Mouse (Mus musculus) kidney, embryonic 14.5 days (tissue): Measurements from ENCODE around the gene Agpat3. TPM values are rescaled to one million over a fixed set of nuclear protein-coding genes. Genes with fewer than 3 reads are reported as not detected.

Experiments
- ATAC-seq: fragments of 200-750 bp; cut with Nextera tagmentation; 2 replicates; pipeline ENCODE4 v1.8.0; 2017; ENCODE audit warnings: moderate number of reproducible peaks, mild to moderate bottlenecking, moderate TSS enrichment, moderate library complexity; ENCODE audit not compliant: low FRiP score, low TSS enrichment
- H3K27ac ChIP-seq: fragments of 300-500 bp; sonication (generic); 2 replicates; pipeline ENCODE4 v1.5.1; 2014; ENCODE audit warnings: low read depth, mild to moderate bottlenecking, low read length, moderate library complexity, mixed read lengths
- H3K27me3 ChIP-seq: fragments of 300-500 bp; sonication (generic); 2 replicates; pipeline ENCODE4 v1.6.1; 2014; ENCODE audit warnings: mild to moderate bottlenecking, low read length; ENCODE audit not compliant: control insufficient read depth, insufficient read depth
- H3K36me3 ChIP-seq: fragments of 300-500 bp; sonication (generic); 2 replicates; pipeline ENCODE4 v1.6.1; 2014; ENCODE audit warnings: low read length, mixed read lengths; ENCODE audit not compliant: control insufficient read depth, insufficient read depth
- H3K4me1 ChIP-seq: fragments of 300-500 bp; sonication (generic); 2 replicates; pipeline ENCODE4 v1.6.1; 2014; ENCODE audit warnings: low read length, mixed read lengths; ENCODE audit not compliant: control insufficient read depth, insufficient read depth
- H3K4me2 ChIP-seq: fragments of 300-500 bp; sonication (generic); replicated peaks from 2 replicates; pipeline ENCODE4 v1.6.1; 2014; ENCODE audit warnings: low read depth, mild to moderate bottlenecking, low read length
- H3K4me3 ChIP-seq: fragments of 300-500 bp; sonication (generic); 2 replicates; pipeline ENCODE4 v1.5.1; 2014; ENCODE audit warnings: mild to moderate bottlenecking, low read length
- H3K9ac ChIP-seq: fragments of 300-500 bp; sonication (generic); 2 replicates; pipeline ENCODE4 v1.6.1; 2014; ENCODE audit warnings: low read depth, mild to moderate bottlenecking, low read length, moderate library complexity
- H3K9me3 ChIP-seq: fragments of 300-500 bp; sonication (generic); 2 replicates; pipeline ENCODE4 v1.6.1; 2016; ENCODE audit warnings: low read length; ENCODE audit not compliant: control insufficient read depth
- WGBS: fragments of 180-500 bp; shearing (Covaris S2); extraction: QIAGEN DNeasy Blood & Tissue Kit; methylation state at CpG from one replicate; pipeline ENCODE4 v1.1.7; 2014; 5-methylcytosine and 5-hydroxymethylcytosine counted together
- polyA plus RNA-seq: library from polyadenylated mRNA; unstranded; fragments of >200 nt; fragmentation: Nextera tagmentation; extraction: Ambion mirVana; gene quantifications from 2 replicates; pipeline ENCODE4 v1.2.1, GENCODE M21; 2014

Agpat3 gene
- polyA plus RNA-seq, 1 experiment from 2014 or later, result 84.7 TPM

- Histone ChIP-seq H3K27me3 (no peaks in the 10 kb centered on the region), H3K9me3 (no peaks in the 10 kb centered on the region), H3K4me1 (peaks cover 8% of the 10 kb centered on the region), H3K9ac (no peak overlapping the region), H3K27ac (peak overlapping the region; percentile 12; the same call in 1 of the 2 replicates), H3K4me2 (no peak overlapping the region), H3K36me3 (no peaks in the 10 kb centered on the region), H3K4me3 (no peak overlapping the region)
- ATAC-seq, result peak; percentile 32; the same call in 1 of the 2 replicates
- WGBS, result 70% methylated on average over 1 of the region's 1 CpGs
Observed at GRCm38 (mm10) chr10:78355931-78356593, 3.8 kb upstream of the Agpat3 start.

DNA sequence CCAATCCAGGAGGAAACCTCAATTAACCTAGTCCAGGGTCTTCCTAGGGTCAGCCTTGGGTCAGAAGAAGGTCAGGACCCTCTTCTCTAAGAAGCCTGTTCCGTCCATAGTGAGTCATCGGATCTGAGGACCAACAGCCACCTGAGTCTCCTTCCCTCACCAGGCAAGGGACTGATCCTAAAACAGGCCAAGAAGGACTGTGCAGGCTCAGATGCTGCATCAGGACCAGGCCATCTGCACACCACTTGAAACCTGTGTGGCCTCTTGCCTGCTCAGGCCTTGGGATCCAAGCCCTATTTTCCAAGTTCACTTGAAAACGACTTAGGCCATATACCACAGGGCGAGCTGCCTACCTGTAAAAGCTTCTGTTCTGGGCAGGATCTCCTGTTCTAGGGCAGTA, 907 bp upstream of the Agpat3 start:
- H3K36me3 ChIP-seq, result no peaks in the 10 kb centered on the region
- H3K4me2 ChIP-seq, result no peak overlapping the region
- H3K27me3 ChIP-seq, result no peaks in the 10 kb centered on the region
- H3K9ac ChIP-seq, result peak overlapping the region; percentile 99; the same call in 1 of the 2 replicates
- WGBS, result 39% methylated on average over 4 of the region's 4 CpGs
- 0 out of 2 replicates have a peak, but pooled peaks have one; percentile 9 for ATAC-seq
- no peaks in the 10 kb centered on the region for H3K9me3 ChIP-seq
- H3K4me3 ChIP-seq, result no peak overlapping the region
- no peak overlapping the region; the same call in 1 of the 2 replicates for H3K27ac ChIP-seq
- H3K4me1 ChIP-seq, result peaks cover 26% of the 10 kb centered on the region

GRCm38 (mm10) chr10:78352666-78353030, 359 bp upstream of the Agpat3 start:
- no peaks in the 10 kb centered on the region for H3K9me3 ChIP-seq
- H3K36me3 ChIP-seq, result no peaks in the 10 kb centered on the region
- 0 out of 2 replicates have a peak, but pooled peaks have one; percentile 6 for ATAC-seq
- peak overlapping the region; percentile 89 for H3K4me2 ChIP-seq
- H3K4me1 ChIP-seq, result peaks cover 26% of the 10 kb centered on the region
- H3K4me3 ChIP-seq, result peak overlapping the region; percentile 91
- no peaks in the 10 kb centered on the region for H3K27me3 ChIP-seq
- WGBS, result 19% methylated on average over 8 of the region's 8 CpGs
- H3K27ac ChIP-seq, result peak overlapping the region; percentile 74
- H3K9ac ChIP-seq, result peak overlapping the region; percentile 99

DNA sequence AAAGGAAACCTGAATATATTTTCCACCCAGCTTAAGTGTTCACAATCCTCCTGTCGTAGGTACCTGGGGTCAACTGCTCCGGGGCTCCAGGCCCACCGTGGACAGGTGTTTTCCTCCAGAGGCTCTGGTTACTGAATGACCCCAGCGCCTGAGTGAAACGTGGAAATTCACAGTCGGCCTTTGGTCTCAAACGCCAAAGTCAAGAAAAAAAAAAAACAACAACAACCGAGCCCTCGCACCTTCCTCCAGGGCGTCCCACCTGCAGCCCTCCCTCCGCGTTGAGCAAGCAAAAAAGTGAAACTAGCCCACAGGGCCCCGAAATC, 764 bp downstream of the Agpat3 start:
- H3K36me3 ChIP-seq, result no peaks in the 10 kb centered on the region
- no peak for ATAC-seq
- peaks cover 26% of the 10 kb centered on the region for H3K4me1 ChIP-seq
- H3K9me3 ChIP-seq, result no peaks in the 10 kb centered on the region
- WGBS, result under 1% methylated on average over 13 of the region's 13 CpGs
- H3K4me3 ChIP-seq, result peak overlapping the region; percentile 91
- no peaks in the 10 kb centered on the region for H3K27me3 ChIP-seq
- H3K4me2 ChIP-seq, result peak overlapping the region; percentile 89
- peak overlapping the region; percentile 86 for H3K27ac ChIP-seq
- peak overlapping the region; percentile 99 for H3K9ac ChIP-seq

GRCm38 (mm10) chr10:78350796-78351556, 1.3 kb downstream of the Agpat3 start:
- H3K4me3 ChIP-seq, result peak overlapping the region; percentile 91
- peak overlapping the region; percentile 89 for H3K4me2 ChIP-seq
- H3K9ac ChIP-seq, result peak overlapping the region; percentile 99
- WGBS, result 17% methylated on average over 6 of the region's 6 CpGs
- no peaks in the 10 kb centered on the region for H3K27me3 ChIP-seq
- H3K27ac ChIP-seq, result peak overlapping the region; percentile 86; the same call in 1 of the 2 replicates
- ATAC-seq, result no peak
- no peaks in the 10 kb centered on the region for H3K9me3 ChIP-seq
- H3K4me1 ChIP-seq, result peaks cover 26% of the 10 kb centered on the region
- H3K36me3 ChIP-seq, result no peaks in the 10 kb centered on the region

DNA sequence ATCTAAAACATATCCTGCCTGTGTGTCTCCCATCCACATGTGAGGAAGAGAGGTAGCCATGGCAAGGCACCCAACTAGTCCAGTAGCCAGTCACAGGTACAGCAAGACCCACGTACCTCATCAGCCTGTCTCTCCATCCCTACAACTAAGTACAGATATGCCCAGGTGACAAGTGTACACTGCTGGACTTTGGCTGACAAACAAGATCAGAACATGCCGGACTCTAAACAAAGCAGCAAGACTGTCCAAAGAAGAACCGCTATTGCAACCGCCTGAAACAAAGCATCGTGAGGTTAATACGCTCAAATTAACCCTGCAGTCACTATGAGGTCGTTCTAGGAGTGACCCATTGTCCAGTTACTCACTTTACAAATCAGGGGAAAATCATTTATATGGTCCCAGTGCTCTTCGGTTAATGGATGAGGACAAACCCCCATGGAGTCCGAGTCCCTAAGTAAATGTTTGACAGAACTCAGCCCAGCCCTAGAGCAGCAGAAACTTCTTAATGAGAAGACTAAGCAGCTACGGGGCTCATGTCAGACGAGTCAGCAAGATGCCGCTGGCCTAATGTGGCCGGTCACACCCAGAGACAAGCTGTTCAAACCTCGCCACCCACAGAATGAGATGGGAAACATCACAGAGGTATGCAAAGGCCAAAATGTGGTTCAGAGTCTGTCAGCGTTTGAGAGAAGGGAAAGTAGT, 2.7 kb downstream of the Agpat3 start:
- peak overlapping the region; percentile 14; the same call in 1 of the 2 replicates for H3K4me3 ChIP-seq
- no peaks in the 10 kb centered on the region for H3K36me3 ChIP-seq
- peak overlapping the region; percentile 89; the same call in 1 of the 2 replicates for H3K4me2 ChIP-seq
- no peak; the same call in 1 of the 2 replicates for ATAC-seq
- 0 out of 2 replicates have a peak overlapping the region, but pooled peaks have one; percentile 99 for H3K9ac ChIP-seq
- no peaks in the 10 kb centered on the region for H3K9me3 ChIP-seq
- peaks cover 26% of the 10 kb centered on the region for H3K4me1 ChIP-seq
- 64% methylated on average over 15 of the region's 15 CpGs for WGBS
- H3K27me3 ChIP-seq, result no peaks in the 10 kb centered on the region
- no peak overlapping the region for H3K27ac ChIP-seq

DNA sequence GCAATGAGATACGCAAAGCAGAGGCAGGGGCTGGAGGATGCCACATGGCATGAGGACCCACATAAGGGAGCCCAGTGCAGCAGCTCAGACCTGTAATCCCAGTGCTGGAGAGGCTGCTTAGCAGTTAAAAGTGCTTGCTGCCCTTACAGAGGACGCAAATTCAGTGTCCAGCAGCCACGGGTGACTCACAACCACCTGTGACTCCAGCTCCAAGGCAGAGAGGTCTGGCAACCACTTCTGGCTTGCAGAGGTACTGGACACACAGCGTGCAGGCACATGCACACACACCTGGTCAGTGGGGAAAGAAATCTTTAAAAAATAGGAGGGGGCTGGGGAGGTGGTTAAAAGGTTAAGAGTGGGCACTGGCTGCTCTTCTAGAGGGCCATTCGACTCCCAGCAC, 4.1 kb downstream of the Agpat3 start:
- 89% methylated on average over 5 of the region's 5 CpGs for WGBS
- H3K4me1 ChIP-seq, result peaks cover 22% of the 10 kb centered on the region
- no peak overlapping the region for H3K9ac ChIP-seq
- H3K27ac ChIP-seq, result no peak overlapping the region
- H3K4me3 ChIP-seq, result no peak overlapping the region
- H3K9me3 ChIP-seq, result no peaks in the 10 kb centered on the region
- H3K4me2 ChIP-seq, result no peak overlapping the region
- no peak for ATAC-seq
- no peaks in the 10 kb centered on the region for H3K36me3 ChIP-seq
- no peaks in the 10 kb centered on the region for H3K27me3 ChIP-seq

DNA sequence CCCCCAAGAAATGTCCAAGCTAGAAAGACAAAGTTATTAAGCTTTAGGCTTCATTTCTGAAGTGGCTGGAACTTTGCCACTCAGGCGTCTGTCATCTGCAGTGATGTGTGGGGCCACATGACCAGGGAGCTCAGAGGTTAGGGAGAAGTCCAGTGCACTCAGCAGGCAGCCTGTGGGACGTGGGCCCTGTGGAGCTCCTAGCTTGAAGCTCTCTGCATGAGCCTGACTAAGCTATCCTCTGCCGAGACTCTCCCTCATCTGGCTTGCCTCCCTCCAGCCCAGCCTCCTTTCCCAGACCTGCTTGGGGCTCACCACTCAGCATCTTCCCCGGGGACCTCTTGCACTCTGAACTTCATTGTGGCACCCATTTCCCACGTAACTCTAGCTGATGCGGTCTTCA, 4.8 kb downstream of the Agpat3 start:
- WGBS, result 65% methylated on average over 6 of the region's 6 CpGs
- H3K27ac ChIP-seq, result no peak overlapping the region

More for the DNA sequence above, 4.8 kb downstream of the Agpat3 start:
- H3K4me2 ChIP-seq, result no peak overlapping the region
- peaks cover 19% of the 10 kb centered on the region for H3K4me1 ChIP-seq
- H3K9me3 ChIP-seq, result no peaks in the 10 kb centered on the region
- H3K9ac ChIP-seq, result no peak overlapping the region
- no peaks in the 10 kb centered on the region for H3K36me3 ChIP-seq
- no peaks in the 10 kb centered on the region for H3K27me3 ChIP-seq
- ATAC-seq, result no peak
- H3K4me3 ChIP-seq, result no peak overlapping the region
